Mouse (Mus musculus): ENCODE measurements at regions not wholly inside any gene's neighbourhood (a gene's known extent, or its start where the extent isn't known, plus 50 kb on each side); places are given as distances from the start of the nearest gene placed in this dataset.
A peak's percentile ranks its signal among the peaks of the same experiment; 100 is the strongest.

DNA sequence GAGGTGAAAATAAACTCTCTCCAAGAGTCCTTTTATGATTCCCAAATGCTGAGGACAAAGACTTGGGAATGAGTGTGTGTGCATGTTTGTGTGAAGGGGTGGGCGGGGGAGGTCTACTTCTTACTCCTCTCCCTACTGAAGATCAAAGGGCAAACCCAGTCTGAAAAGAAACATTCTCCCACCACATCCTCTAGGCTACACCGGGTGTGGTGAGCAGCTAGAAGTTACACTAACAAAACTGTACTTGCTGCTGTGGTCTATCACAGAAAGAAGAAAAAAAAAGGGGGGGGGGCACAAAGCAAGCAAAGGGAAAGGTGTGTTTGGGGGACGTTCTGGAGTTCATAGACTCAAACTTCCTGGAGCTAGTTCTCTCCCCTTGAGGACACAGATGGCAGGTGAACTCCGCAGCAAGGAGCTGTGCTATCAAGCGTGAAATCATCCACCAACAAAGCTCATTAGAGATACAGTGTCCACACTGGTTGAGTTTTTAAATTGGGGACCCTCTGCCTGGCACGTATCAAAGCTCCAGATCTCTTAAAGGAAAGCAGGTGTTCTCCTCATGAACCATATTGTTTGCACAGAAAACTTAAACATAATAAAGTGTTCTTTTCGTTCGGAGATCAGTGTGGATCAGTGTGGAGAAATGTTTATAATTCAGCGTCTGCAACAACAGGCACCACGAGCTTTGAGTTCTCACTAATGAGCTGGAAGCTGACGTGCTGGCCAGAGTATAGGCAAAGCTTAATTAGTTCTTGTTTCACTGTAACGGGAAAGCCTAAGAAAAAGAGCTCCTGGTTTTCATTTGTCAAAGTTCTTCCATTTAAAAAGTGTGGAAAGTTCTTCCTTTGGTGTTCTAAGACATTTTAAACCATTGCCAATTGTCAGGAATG lies 280.7 kb upstream of the Htr2a start:
- DNase-seq (ENCODE audit: low spot score in 2 of 2): no peak

- no peak for DNase-seq (ENCODE audit: low spot score in 2 of 2)
Measured at GRCm38 (mm10) chr14:74384481-74384880, 256.2 kb upstream of the Htr2a start.

- DNase-seq (ENCODE audit: low spot score in 2 of 2): no peak
Measured at GRCm38 (mm10) chr14:74392419-74392818, 248.2 kb upstream of the Htr2a start.

GRCm38 (mm10) chr14:74397202-74397601 lies 243.4 kb upstream of the Htr2a start:
- no peak for DNase-seq (ENCODE audit: low spot score in 2 of 2)

GRCm38 (mm10) chr14:74409441-74409840 lies 231.2 kb upstream of the Htr2a start:
- peak; percentile 46 to 63 for DNase-seq (ENCODE audit: low spot score in 2 of 2)

GRCm38 (mm10) chr14:74428226-74428625 lies 212.4 kb upstream of the Htr2a start:
- DNase-seq (ENCODE audit: low spot score in 2 of 2): peak in 1 of 2 experiments; percentile 46

DNA sequence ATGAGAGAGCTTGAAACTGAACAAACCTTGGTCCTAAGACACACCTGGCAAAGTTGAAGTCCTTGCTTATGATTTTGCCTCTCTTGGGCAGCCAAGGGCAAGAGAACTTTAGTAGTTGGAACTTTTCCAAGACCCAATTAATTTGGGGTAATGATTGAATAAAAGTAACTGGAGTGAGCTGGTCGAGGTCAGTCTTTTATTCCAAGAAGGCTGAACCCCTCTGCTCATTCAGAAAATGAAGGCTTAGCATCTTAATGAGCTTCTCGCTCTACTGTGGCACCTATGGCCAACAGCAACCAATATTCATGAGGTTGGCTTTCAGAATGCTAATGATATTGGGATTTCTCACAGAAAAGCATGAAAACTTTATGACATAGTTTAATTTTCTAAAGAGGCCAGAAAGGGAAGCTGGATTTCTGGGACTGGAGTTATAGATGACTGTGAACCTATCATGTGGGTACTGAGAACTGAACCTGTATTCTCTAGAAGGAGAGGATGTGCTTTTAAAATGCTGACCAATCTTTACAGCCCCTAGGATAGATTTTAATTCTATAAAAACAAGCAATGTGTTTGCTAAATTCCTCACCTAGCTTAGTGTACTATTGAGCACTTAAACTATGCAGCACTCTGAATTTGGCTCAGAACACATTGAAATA lies 176.5 kb upstream of the Htr2a start:
- no peak for DNase-seq (ENCODE audit: low spot score in 2 of 2)

DNA sequence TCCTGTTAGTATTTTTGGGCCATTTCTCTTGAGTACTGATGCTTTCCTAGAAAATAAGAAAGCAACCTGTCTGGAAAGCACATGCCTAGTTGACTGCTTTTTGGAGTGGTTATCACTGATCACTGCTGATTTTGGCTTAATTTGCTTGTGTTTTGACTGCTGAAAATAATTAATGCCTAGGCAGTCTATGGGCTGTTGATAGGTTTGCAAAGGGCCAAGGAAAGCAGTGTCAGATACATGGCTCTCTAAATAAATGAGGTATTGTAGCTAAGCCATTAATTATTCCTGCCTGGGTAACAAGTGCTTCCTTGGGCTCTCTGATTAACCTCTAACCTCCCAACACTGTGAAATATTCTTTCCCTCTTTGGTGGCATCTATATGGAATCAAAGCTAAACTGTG lies 145.1 kb upstream of the Htr2a start:
- no peak for DNase-seq (ENCODE audit: low spot score in 2 of 2)

GRCm38 (mm10) chr14:74511521-74511920 lies 129.1 kb upstream of the Htr2a start:
- no peak for DNase-seq (ENCODE audit: low spot score in 2 of 2)

GRCm38 (mm10) chr14:74516451-74516850 lies 124.2 kb upstream of the Htr2a start:
- no peak for DNase-seq (ENCODE audit: low spot score in 2 of 2)

GRCm38 (mm10) chr14:74519531-74519930 lies 121.1 kb upstream of the Htr2a start:
- no peak for DNase-seq (ENCODE audit: low spot score in 2 of 2)

GRCm38 (mm10) chr14:74521669-74522068 lies 119.0 kb upstream of the Htr2a start:
- no peak for DNase-seq (ENCODE audit: low spot score in 2 of 2)

DNA sequence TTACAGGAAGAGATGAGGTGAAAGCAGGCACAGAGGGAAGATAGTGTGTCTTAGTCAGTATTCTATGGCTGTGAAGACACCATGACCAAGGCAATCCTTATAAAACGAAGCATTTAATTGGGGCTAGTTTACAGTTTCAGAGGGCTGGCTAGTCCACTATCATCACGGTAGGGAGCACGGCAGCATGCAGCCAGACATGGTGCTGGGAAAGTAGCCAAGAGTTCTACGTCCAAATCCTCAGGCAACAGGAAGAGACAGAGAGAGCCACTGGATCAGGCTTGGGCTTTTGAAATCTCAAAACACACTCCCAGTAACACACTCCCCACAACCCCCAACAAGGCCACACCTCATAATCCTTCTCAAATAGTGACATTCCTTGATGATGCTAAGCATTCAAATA lies 113.4 kb upstream of the Htr2a start:
- DNase-seq (ENCODE audit: low spot score in 2 of 2): no peak

GRCm38 (mm10) chr14:74529368-74529951 lies 111.2 kb upstream of the Htr2a start:
- peak in 1 of 2 experiments; percentile 11 for DNase-seq (ENCODE audit: low spot score in 2 of 2)

DNA sequence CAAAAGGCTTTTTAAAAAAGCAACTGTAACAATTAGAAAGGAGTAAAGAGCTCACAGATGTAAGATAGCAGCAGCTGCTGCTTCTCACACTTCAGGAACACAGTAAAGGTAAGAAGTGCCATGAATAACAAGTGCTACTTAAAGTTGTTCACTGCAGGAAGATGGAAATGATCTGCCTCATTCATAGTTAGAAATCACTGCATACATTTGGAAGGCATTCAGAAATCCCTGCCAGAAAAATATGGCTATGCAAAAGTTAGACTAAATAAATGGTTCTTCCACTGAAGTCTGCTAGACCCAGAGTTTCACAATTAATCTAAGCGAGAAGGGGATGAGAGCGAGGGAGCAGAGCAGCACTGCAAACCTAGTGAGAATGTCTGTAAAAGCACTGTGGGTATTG lies 102.5 kb upstream of the Htr2a start:
- DNase-seq (ENCODE audit: low spot score in 2 of 2): peak; percentile 26 to 35

GRCm38 (mm10) chr14:74544028-74544427 lies 96.6 kb upstream of the Htr2a start:
- no peak for DNase-seq (ENCODE audit: low spot score in 2 of 2)

GRCm38 (mm10) chr14:74551091-74551490 lies 89.5 kb upstream of the Htr2a start:
- no peak for DNase-seq (ENCODE audit: low spot score in 2 of 2)

GRCm38 (mm10) chr14:74553636-74554035 lies 87.0 kb upstream of the Htr2a start:
- no peak for DNase-seq (ENCODE audit: low spot score in 2 of 2)

DNA sequence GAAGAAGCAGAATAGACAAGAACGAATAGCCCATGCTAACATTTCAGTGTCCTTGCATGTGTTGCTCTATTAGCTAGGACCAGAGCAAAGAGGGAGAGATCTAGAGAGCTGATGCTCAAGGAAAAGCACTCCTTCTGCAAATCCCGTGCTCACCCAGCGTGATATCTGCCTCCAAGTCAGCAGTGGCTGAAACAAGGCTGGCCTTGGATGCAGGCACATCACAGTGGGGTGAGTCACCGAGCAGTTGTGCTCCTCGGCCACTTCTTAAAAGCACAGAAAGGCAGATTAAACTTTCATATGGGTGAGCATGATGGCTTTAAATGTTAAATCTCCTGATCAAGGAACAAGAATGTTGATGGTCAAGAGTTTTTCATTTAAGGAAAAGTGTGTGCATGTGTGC lies 82.3 kb upstream of the Htr2a start:
- DNase-seq (ENCODE audit: low spot score in 2 of 2): no peak
